Mouse (Mus musculus): Measurements from ENCODE around the gene Ift22.

Ift22 gene

DNA sequence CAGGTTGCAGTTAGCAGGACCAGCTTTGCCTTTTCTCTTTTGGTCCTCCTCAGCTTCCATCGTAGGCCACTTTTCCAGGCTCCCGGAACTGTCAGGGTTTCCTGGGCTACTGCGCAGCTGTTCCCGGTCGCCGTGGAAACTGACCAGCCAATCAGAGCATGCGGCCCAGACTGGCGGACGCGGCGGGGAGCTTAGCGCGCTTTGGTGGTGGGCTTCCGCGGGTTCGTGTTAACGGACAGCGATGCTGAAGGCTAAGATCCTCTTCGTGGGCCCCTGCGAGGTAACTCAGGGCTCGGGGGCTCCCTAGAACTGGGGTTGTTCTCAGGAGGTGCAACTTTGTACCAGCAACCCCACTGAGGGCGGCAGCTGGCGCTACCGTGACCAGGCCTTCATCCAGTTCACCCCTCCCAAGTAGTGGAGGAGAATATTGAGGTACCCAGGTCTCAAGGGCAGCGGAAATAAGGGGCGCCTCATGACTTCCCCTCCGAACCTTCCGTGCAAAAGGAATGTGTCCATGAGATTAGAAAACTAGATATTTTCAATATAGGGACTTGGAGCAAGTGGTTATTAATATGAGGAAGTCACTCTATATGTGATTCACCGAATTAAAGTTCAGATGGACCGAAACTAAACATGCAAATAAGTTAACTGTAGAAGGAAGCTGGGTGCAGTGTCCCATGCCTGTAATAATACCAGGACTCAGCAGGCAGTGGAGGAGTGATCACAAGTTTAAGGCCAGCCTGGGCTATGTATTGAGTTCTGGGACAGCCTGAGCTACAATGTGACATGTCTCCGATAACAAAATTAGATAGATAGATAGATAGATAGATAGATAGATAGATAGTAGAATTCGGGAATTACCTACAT is at the start of gene Ift22:
Gene Ift22 (plus strand): TSS at position 160 of the 867 bp plus-strand sequence.
- peak; percentile 63 to 85 for DNase-seq (ENCODE audit: low spot score in 2 of 2)

DNA sequence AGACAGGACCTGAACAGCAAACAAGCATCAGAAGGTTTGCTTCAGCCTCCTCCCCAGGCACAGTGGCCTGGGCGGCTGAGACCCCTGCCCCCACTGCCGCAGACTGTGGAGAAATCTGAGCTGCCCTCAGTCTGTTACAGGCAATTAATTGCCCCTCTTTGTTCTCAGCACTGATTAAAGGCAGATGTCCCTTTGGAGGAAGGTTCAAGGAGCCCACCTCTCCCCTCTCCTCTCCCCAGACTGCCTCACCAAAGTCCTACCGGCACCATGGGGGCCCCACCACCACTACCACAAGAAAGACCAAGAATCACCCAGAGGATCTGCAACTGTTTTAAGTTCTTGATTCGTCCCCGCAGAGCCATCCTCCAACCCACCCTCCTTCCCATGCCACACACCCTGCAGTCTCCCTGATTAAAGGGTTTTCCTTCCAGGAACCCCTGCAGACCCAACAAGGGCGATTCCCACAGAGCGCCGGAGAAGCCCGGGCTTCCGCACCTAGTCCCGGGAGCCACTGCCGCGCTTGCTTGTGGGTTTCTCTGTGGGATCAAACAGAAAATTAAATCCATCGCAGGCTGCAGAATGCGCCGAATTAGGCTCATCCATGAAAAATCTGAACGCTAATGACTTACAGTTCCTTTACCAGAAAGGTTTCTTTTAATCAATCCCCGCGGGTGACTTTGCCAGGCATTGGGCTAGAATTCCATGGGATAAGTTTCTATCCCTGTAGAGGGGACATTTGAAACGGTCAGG is 46.6 kb upstream of the Ift22 start:
- no peak for DNase-seq (ENCODE audit: low spot score in 2 of 2)

DNA sequence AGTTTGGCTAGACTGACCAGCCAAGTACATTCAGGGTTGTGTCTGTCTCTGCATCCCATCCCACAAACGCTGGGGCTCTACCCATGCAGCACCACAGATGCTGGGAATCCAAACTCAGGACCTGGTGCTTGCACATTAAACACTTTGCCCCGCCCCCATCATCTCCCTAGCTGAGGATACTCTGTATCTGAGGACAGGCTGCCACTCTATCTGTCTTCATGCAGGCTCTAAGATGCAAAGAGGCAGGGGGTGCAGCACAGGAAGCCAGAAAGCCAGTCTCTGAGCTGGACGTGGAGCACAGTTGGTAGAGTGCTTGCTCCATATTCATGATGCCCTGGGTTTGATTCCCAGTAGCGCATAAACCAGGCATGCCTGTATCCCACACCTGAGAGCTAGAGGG is 45.1 kb upstream of the Ift22 start:
- DNase-seq (ENCODE audit: low spot score in 2 of 2): no peak

DNA sequence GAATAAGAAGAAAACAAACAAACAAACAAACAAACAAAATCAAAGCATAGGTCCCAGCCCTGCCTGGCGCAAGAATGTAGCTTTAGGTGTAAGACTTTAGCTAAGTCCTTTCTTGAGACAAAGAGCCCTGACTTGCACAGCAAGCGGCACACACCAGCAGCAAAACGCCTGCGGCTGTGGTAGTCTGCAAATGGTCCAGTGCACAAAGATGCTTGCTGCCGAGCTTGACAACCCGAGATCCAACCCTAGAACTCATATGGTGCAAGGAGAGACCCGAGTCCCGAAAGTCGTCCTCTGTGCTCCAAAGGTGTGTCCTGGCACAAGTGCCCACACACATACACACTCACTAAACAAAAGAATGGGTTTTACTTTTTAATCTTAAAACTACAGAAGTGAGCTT is 44.7 kb upstream of the Ift22 start:
- DNase-seq (ENCODE audit: low spot score in 2 of 2): peak in 1 of 2 experiments; percentile 28

DNA sequence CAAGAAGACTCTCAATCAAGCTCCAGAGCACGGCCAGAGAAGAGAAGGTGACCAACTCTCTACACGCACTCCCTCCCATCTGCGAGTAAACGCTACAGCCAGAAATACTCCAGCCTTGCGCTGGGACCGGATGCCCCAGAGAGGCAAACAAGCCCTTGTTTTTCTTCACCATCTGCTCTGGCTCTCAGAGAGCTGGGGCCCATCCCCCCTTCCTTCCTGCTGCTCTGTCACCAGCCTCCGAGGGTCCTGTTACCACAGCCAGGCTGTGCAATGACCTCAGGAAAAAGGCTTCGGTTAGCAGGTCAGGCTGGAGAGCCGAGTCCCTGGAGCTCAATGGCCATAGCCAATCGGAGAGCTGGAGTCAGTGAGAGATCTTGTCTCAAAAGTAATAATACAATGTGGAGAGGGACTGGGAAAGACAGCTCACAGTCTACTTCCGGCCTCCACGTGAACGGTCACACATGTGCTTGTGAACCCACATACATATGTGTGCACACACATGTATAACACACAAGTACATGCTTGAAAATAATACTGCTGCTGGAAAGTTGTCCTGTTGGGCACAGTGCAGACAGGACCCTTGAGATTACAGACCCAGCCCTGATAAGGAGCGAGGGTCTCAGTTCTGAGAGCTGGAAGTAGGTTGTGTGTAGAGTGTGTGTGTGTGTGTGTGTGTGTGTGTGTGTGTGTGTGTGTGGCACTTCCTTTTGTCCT is 43.8 kb upstream of the Ift22 start:
- DNase-seq (ENCODE audit: low spot score in 2 of 2): peak; percentile 32 to 81

DNA sequence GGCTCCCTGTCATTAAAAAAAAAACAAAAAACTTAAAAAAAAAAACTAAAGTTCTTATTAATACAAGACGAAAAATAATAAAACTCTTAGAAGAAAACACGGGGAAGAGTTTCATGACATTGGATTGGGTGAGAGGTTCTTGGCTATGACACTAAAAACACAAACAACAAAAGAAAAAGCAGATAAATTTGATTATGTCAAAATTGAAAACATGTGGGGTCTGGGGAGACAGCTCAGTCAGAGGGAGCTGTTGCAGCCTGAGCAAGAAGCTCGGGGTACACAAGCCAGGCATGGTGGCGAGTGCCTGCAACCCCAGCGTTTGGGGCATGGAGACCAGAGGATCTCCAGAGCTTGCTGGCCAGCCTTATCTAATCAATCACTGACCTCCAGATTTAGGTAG is 40.2 kb upstream of the Ift22 start:
- DNase-seq (ENCODE audit: low spot score in 2 of 2): no peak

DNA sequence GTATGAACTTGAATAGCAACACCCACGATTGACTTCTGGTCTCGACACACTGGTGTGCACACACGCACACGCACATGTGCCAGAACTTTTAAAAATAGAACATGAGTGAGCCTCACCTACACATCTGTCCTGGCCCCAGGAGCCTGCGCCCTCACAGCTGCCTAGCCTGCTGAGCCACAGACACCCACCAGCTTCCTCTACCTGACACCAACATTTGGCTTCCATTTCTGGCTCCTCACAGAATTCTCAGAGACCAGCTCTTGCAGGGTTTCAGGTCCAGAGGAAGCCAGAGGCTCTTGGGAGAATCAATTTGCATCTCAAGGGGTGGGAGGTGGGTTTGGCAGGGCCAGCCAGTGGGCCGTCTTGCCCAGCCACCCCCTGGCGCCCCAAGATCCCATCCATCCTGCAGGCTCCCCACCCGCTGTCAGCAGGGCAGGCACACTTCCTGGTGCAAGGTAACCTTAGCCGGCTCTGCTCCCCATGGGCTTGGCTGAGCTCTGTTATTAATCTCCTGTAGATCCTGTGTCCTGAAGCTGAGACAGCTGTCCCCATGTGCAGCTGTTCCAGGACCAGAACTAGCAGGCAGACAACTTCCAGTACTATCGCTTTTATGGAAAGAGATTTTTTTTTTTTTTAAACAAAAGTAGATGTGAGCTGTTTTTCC is 38.4 kb upstream of the Ift22 start:
- no peak for DNase-seq (ENCODE audit: low spot score in 2 of 2)

DNA sequence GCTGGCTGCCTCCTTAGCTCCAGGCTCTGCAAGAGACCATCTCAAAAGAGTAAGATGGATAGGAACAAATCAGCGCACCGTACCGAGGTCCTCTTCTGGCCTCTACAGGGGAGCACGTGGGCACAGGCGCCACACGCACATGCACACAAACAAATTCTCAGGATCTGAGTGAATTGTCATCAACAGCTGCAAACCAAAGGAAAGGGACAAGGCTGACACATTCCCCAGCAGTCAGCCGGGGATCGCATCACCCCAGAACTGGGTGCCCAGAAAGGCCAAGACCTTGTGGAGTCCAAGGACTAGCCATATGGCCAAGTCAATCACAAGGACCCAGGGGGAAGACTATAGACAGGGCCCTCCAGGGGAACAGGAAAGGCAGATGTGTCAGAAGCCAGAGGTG is 35.5 kb upstream of the Ift22 start:
- DNase-seq (ENCODE audit: low spot score in 2 of 2): no peak

DNA sequence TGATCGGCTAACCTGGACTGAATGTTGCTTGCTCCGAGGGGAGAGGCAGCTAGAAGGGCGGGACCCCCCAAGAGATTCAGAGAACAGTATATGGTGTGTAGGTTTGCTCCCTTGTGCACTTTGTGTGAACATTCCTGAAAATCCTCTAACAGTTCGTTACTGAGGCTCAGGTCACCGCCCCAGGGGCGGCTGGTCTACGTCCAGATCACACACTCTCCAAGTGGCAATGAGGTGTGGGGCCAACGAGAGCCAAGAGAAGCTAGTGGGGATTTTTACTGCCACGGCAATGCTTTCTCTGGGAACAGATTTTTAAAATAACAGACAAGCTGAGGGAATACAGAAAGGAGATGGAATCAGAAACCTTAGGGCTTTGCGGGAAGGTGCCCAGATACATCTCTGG is 33.7 kb upstream of the Ift22 start:
- DNase-seq (ENCODE audit: low spot score in 2 of 2): no peak

DNA sequence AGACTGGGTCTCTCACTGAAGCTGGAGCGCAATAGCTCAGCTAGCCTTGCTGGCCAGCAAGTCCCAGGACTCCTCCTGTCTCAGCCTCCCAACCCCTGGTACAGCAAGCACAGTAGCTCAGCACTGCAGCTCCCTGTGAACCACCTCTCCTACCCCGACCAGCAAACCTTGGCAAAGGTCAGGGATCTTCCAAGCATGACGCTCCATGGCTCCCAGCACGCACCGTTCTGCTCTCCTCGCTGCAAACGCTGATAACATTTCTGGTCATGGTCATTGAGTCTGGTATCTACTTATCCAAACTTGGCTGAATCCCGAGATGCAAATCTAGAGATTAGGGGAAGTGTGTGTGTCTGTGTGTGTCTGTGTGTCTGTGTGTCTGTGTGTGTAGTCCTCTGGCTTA is 27.8 kb upstream of the Ift22 start:
- no peak for DNase-seq (ENCODE audit: low spot score in 2 of 2)

DNA sequence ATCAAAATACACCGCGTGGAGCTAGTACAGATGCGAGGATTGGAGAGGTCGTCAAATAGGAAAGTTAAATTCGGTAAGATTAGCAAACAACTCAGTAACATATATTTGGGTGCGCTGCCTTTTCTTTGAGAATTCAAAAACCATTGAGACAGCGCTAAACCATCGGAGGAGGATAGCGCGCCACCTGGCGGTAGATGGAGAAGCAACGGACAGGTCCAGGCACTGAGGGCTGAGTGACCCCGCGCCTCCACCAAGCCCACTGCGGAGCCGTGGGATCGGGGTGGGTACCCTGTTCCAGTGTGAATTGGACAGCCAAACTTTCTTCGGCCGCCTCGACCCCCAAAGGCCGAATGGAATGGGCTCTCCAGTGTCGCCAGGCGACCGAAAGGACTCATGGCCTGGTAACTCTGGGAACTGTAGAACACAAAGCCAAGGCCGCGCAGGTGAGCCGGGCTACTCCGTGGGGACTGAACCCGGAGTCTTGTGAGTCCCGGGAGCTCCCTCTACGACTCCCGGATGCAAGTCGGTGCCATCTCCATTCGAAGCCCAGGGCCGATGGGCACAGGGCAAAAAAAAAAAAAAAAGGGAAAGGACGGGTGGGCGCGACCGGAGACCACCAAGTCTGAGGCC is 26.5 kb upstream of the Ift22 start:
- peak; percentile 66 to 88 for DNase-seq (ENCODE audit: low spot score in 2 of 2)

DNA sequence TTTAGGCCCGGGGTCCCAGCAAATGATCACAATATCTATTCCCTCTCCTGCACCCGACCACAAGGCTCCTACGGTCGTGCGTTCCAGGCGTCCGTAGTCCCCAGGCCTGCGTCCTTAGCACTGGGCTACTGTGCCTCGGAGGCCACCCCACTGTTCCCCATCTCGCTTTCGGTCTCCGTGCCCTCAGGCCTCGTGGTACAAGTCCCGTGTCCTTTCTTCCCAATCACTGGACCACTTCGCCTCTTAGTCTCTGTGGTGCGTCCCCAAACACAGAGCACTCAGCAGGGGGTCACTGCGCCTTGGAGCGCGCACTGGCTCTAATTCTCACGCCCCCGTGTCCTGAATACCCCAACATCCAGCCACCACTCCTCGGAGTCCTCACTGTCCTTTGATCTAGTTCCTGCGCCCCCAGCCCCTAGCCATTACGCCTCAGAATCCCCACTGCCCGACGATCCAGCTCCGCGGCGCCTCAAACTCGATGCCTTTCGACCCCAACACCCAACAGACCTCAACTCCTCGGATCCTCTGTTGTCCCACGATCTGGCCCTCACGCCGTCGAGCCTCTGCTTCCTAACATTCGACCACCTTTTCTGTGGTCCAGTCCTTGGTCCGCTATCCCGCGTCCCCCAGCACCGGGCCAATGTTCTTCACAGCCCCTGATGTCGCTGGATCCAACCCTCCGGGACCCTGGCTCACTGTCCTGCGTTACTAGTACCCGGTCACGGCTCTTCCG is 25.7 kb upstream of the Ift22 start:
- no peak for DNase-seq (ENCODE audit: low spot score in 2 of 2)

DNA sequence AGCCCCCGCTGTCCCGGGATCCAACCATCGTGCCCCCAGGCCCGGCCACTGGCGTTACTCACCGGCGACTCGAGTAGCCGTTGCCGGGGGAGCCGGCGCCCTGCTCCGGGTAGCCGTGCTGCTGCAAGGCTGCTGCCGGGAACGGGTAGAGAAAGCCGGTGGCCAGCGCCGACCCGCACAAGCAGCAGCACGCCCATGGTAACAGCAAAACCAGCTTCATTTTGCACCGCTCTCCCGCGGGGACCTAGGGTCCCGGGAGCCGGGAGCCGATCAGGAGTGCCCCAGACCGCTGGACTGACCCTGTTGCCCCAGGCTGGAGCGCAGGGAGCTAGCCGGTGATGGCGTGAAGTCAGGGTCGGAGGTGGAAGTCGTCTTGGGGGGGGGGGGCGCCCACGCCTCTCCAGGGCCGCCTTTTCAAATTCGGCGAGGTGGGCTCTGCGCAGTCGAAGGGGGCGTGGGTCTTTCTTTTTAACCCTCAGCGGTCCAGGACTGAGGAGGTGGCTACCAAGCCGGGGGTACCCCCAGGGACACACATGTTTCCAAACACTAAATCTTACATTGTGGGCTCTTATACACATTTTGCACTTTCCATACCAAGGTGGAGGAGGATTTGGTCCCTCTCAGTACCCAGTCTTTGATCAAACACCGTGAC is 25.0 kb upstream of the Ift22 start, which contains the start of gene Col26a1:
Gene Col26a1 (minus strand): TSS at position 422 of the 652 bp plus-strand sequence.
- no peak for DNase-seq (ENCODE audit: low spot score in 2 of 2)

DNA sequence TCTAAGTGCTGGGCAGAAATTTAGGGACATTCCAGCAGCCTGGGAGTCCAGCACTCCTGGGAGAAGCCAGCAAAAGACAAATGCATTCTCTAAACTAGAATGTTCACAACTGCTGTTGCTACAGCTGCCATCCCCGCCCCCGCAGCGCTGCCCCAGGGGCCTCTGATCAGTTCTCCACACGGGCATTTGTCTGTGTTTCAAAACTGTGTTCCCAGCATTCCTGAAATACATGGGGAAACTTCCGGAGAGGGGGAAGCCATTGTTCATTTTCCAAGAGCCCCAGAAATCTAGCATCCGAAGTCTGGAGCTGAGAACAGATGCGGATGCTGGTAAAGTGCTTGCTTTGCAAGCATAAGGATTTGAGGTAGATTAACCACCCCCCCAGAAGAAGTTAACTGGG is 21.0 kb upstream of the Ift22 start:
- no peak for DNase-seq (ENCODE audit: low spot score in 2 of 2)

DNA sequence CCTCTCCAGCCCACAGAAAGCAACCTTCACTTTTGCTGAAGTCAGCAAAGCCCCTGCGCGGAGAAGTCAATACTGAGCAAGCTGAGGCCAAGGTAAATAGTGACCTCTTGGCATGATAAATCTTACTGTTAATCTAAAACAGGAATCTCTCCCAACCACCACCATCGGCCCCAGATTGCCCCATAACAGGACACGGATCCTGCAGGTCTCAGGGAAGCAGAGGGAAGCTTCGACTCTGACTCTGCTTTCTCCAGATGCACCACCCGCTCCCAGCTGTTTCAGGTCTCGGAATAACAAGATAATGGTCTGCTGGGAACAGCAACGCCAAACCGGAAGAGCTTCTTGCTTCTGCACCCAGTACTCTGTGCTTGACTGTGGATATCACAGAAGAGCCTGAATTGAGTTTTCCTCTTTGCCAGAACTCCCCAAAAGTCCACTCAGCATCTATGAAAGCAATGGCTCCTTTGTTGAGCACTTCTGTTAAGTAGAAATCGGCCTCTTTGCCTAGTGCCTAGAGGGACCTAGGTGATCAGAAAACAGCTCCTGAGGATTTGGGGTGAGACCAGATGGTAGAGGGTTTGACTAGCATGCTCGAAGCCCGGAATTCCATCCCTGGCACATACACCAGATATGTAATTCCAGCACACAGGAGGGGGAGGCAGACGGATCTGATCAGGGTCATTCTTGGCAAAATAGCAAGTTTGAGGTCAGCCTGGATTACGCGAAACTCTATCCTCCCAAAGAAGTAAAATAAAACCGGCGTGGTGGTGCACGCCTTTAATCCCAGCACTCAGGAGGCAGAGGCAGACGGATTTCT is 19.2 kb upstream of the Ift22 start:
- no peak for DNase-seq (ENCODE audit: low spot score in 2 of 2)

DNA sequence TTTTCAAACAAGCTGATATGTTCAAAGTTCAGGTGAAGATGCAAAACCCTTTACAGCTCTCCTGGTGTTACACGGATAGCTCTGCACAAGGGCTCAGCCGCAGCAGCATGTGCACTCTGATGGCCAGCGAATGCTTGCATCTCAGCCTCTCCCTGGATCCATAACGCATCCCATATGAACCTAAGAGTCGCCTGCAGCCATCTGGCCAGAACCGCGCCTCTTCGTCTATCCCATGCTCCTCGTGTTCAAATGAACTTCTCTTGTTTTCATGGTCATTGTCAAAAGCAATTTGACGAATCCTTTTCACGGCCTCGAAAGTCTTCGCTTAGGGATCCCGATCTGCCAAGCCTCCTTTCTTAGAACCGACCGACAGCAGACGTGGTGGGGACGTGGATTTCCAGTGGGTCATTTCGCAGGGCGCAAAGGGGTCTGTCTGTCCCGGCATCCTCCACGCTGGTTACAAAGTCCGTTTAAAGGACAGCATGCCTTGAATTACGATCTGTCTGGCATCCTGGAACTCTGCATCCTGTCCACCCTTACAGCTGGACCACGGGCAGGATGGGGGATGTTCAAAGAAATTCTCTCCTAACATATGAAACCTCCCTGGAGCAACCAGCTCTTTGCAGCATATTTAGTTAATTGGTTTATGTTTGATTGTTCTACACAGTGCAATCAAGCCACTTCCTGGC is 13.0 kb upstream of the Ift22 start:
- DNase-seq (ENCODE audit: low spot score in 2 of 2): no peak

DNA sequence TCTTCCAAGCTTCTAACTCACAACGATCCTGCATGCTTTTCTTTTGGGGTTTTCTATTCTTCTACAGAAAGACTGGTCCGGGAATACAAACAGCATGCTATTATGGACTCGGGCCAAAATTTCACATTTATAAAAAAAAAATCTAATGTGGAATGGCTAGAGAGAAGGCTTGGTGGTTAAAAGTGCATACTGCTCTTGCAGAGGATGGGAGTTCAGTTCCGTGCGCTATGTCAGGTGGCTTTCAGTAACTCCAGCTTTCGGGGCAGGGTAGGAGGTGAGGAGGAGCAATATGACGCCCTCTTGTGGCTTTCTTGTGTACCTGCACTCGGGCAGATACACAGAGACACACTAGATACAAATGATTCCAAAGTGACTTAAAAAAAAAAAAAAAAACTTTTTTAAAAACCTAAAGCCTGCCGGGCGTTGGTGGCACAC is 12.4 kb upstream of the Ift22 start:
- no peak for DNase-seq (ENCODE audit: low spot score in 2 of 2)

DNA sequence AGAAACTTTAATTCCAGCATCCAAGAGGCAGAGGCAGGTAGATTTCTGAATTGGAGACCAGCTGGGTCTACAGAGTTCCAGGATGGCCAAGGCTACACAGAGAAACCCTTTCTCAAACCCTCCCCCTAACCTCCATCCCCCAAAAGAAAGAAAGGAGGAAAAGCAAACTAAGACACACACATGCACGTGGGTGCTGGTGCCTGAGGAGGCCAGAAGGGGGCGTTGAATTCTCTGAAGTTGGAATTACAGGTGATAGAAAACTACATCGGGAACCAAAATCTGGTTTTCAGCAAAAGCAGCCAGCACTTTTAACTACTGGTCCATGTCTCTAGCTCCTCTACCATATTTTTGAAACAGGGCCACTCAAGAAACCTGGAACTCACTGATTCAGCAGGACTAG is 3.3 kb upstream of the Ift22 start:
- DNase-seq (ENCODE audit: low spot score in 2 of 2): no peak

DNA sequence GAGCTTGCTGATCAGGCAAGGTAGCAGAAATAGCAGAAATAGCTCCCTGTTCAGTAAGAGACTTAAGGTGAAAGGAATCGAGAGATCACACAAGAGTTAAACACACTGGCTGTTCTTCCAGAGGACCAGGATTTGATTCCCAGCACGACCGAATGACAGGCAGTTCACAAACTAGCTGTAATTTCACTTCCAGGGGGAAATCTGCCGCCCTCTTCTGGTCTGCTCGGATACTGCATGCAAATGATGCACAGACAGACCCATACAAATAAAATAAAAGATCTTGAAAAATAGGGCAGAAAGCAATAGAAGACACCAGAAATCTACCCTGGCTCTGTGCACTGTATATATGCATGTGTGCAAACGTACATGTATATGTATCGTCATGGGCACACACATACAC is 2.3 kb upstream of the Ift22 start:
- DNase-seq (ENCODE audit: low spot score in 2 of 2): peak; percentile 31 to 72

Measured in spleen, postnatal 10 days (tissue).